Mouse (Mus musculus): ENCODE measurements around the gene Abcg5. TPM values are rescaled to one million over a fixed set of nuclear protein-coding genes. Genes with fewer than 3 reads are reported as not detected.

Abcg5 gene
- polyA plus RNA-seq, 1 experiment from 2014 or later = 0.43 TPM

Other genes with a start within 250 kb of the Abcg5 start
- gene Thada, start 216.8 kb downstream of the Abcg5 start, polyA plus RNA-seq (2014; fragmentation: Nextera tagmentation; extraction: Ambion mirVana) = 7.9 and 8.9 TPM in 2 replicates
- gene Plekhh2, start 171.1 kb downstream of the Abcg5 start, polyA plus RNA-seq (2014; fragmentation: Nextera tagmentation; extraction: Ambion mirVana) = 3.2 and 4.2 TPM in 2 replicates
- gene Dync2li1, start 56.5 kb downstream of the Abcg5 start, polyA plus RNA-seq (2014; fragmentation: Nextera tagmentation; extraction: Ambion mirVana) = 11.9 and 12.8 TPM in 2 replicates
- gene Abcg8, start 6.7 kb downstream of the Abcg5 start, polyA plus RNA-seq (2014; fragmentation: Nextera tagmentation; extraction: Ambion mirVana) = not detected in 2 replicates
- gene Lrpprc, start 107.8 kb upstream of the Abcg5 start, polyA plus RNA-seq (2014; fragmentation: Nextera tagmentation; extraction: Ambion mirVana) = 62.2 and 72.3 TPM in 2 replicates

Measured in heart, embryonic 11.5 days (tissue).